Mouse (Mus musculus): ENCODE results near the gene Znrf4.
A peak's percentile ranks its signal among the peaks of the same experiment; 100 is the strongest.
"Not testable (repeated sequence)": the region's sequence is repeated elsewhere in the genome, so short reads cannot be mapped to it uniquely, and the experiment has no call there.

Znrf4 gene

DNA sequence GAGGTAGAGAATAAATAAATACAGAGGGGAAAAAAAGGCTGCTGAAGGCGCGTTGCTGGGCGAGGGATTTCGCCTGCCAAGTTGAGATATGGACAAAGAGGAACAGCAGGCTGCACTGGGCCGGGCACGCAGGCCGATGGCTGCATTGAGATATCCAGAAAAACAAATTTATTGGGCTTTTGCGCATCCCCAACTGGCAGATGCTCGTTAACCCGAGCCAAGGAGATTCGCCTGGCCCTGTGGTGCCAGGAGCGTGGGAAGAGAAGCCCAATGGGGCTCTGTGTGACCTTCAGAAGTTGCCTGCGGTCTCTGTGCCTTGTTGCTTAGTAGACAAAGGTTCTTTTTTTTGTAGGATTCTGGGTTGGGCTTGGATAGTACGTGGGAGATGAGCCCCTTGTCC, 24.0 kb upstream of the Znrf4 start:
- DNase-seq (ENCODE audit: low read depth, low spot score): no peak

DNA sequence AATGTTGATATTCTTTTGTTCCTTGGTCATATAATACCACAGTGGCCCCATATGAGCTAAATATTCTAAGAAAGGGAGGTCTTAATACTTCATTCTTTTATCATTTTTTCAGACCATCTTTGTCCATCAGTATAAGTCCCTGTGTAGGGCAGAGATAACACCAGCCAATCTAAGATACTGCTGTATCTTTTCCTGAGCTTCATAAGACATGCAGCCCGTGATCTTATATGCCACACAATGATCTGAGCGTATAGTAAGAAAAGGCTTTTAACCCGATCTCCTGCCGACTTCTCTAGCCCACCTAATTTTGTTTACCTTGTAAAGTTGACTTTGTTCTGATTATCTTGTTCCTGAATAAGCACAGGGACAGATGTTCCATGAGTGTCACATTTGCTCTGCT, 12.7 kb upstream of the Znrf4 start:
- no peak for DNase-seq (ENCODE audit: low read depth, low spot score)

GRCm38 (mm10) chr17:56522744-56523143, 10.5 kb upstream of the Znrf4 start:
- no peak for DNase-seq (ENCODE audit: low read depth, low spot score)

DNA sequence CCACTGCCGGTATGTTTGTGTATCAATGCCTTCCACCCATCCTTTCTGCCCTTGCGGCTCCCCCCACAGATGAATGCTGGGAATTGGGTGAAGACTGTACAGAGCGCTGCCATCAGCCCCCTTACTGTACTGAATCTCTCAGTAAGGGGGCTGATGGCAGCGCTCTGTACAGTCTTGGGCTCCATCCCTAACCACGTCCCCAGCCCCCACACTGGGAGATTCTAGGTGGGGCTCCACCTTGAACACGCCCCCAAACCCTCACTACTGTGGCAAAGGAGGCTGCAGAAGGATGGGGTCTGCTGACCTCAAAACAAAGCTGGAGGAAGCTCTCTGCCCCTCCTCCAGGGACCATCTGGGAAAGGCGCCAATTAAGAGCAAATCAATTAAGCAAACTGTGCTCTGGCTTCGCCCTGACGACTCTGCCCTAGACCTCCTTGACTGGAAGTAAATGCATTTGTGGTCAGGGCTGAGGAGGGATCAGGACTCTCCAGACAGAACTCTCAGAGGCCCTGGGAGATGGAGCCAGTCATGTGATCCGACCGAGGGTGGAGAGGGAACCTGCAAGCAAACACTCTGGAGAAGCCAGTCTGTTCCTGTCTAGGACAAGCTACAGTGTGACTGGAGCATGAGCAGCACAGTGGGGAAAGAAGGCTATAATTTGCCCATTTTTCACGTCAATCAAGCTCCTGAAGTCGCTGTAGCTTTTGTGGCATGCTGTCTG, 3.6 kb upstream of the Znrf4 start:
- no peak for DNase-seq (ENCODE audit: low read depth, low spot score)

- DNase-seq (ENCODE audit: low read depth, low spot score): no peak
Observed at GRCm38 (mm10) chr17:56514916-56515315, 2.7 kb upstream of the Znrf4 start.

- DNase-seq (ENCODE audit: low read depth, low spot score): no peak
Observed at GRCm38 (mm10) chr17:56514330-56514729, 2.1 kb upstream of the Znrf4 start.

DNA sequence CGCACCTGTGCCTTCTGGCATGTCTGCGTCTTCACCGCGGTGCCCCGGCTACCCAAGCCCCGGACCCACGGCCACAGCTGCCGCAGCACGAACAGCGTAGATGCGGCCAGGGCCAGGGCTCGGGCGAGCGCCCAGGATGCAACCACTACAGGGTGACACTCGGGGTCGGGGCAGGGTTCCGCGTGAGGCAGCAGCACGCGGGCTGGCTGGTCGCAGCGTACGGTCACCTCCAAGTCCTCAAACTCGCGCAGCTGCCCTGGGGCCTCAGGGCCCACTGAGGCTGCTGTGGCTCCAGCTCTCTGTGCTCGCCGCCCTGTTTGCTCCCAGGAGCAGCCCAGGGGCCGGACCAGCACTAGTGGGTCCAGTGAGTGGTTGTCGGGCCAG, 532 bp downstream of the Znrf4 start:
- no peak for DNase-seq (ENCODE audit: low read depth, low spot score)

DNA sequence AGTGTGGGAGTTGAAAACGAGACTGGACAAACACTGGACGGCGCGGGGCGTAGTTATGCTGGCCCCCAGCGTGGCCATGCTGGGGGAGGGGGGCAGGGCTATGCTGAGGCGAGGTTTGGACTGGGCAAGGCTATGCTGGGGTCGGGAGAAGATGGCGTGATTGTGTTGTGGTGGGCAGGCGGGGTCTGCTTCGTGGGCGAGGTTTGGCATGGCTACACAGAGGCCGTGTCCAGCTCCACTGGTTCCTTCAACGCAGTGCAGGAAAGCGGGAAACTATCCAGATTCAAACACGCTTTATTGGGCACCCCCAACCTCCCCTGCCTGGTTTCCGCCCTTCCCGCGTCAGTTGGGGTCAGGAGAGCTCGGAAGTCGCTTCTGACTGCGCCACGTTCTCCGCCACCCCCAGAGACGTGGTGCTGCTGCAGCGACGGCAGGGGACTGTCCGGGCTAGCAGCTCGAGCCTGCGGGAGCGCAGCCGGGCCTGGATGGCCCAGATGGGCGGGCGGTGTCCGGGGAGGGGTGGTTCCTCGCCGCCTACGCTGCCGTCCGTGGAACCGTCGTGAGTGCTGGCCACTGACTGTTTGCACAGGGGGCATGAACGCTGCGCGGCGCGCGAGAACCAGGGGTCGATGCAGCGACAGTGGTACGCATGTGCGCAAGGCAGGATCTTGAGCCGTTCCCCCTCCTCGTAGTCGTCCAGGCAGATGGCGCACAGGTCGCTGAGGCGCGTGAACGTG, 1.1 kb downstream of the Znrf4 start:
- no peak for DNase-seq (ENCODE audit: low read depth, low spot score)

DNA sequence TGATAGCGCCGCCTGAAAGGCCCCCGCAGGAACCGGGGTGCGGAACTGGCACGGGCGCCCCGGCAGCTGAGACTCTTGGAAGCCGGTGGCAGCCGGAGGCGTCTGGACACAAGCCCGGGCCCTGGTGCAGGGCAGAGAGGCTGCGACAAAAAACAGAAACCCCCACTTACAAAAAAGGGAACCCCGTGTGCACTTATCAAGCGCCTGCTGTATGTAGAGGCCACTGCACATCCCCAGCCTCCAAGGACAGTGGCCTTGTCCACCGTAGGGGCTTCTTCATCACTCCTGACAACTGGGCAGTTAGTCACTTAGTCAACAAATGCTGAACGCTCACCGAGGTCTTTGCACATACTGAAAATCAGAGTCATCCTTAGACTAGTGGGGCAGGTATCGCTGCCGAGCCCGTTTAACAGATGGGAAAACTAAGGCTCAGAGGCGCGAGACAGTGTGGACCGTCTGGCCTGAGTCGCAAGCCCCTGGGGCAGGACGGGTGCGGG, 1.7 kb downstream of the Znrf4 start:
- DNase-seq (ENCODE audit: low read depth, low spot score): no peak

DNA sequence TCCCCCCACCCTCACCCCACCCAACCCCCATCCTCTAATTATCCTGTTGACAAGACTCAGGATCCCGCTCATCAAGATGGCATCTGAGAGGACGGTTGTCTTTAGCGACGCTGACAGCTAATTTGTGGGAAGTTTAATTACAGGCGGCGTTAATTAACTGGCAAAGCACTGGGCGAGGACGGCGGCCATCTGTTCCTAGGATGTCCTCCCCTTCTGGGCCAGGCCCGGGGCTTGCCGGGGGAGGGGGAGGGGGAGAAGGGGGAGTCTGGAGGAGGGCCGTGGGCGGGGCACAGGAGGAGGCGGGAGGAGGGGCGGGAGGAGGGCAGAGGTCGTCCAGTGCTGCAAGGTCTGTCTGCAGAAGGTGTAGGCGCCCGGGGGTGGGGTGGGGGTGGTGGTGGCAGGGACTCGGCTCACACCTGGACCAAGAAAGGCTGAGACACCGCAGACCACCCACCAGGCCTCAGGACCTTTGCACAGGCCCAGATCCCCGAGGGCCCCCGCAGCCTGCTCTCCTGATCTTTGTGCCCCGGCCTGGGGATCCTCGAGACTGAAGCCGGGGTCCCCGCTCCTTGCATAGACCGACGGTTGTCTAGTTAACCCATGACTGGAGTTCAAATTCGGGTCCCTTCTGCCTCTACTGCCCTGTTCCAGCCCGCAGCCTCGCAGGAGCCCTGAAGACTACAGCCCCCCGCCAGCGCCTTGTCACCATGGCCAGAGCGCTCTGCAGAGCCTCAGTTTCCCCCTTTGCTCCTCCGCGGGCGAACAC, 2.3 kb downstream of the Znrf4 start:
- no peak for DNase-seq (ENCODE audit: low read depth, low spot score)

GRCm38 (mm10) chr17:56509021-56509640, 3.1 kb downstream of the Znrf4 start:
- DNase-seq (ENCODE audit: low read depth, low spot score): no peak

GRCm38 (mm10) chr17:56507161-56508068, 4.8 kb downstream of the Znrf4 start:
- DNase-seq (ENCODE audit: low read depth, low spot score): peak; percentile 11

GRCm38 (mm10) chr17:56506417-56507065, 5.7 kb downstream of the Znrf4 start:
- no peak for DNase-seq (ENCODE audit: low read depth, low spot score)

DNA sequence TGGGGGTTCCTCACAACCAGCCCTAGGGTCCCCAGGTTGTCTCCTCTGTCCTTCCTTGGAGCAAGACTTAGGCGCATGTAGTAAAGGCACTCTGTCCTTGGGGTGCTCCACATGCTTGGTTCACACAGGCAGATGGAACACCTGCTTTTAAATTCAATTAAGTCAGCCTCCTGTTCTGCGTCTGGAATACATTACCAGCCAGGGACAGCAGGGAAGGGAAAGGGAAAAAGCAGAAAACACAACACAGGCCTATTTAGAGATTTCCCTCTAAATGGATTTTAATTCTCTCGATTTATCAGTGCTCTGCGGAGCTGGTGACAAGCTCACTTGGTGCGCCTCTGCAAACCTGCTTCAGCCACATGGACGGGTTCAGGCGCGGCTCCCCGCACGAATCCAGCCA, 6.8 kb downstream of the Znrf4 start:
- no peak for DNase-seq (ENCODE audit: low read depth, low spot score)

DNA sequence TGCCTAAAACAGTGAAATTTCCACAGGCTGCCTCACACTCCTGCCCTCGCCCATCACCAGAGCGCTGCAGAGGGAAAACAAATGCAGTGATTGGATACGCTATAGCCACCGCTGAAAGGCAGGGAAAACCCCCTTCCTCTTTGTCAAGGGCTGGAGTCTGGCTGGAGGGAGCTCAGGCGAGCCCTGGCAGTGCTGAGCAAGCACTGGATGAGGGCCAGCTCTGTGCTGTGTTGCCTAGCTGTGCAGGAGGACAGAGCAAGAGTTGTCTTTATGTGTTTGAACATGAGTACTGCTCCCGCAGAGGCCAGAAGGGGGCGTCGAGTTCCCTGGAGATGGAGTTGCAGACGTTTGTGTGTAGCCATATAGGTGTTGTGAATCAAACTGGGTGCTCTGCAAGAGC, 9.7 kb downstream of the Znrf4 start:
- DNase-seq (ENCODE audit: low read depth, low spot score): no peak

DNA sequence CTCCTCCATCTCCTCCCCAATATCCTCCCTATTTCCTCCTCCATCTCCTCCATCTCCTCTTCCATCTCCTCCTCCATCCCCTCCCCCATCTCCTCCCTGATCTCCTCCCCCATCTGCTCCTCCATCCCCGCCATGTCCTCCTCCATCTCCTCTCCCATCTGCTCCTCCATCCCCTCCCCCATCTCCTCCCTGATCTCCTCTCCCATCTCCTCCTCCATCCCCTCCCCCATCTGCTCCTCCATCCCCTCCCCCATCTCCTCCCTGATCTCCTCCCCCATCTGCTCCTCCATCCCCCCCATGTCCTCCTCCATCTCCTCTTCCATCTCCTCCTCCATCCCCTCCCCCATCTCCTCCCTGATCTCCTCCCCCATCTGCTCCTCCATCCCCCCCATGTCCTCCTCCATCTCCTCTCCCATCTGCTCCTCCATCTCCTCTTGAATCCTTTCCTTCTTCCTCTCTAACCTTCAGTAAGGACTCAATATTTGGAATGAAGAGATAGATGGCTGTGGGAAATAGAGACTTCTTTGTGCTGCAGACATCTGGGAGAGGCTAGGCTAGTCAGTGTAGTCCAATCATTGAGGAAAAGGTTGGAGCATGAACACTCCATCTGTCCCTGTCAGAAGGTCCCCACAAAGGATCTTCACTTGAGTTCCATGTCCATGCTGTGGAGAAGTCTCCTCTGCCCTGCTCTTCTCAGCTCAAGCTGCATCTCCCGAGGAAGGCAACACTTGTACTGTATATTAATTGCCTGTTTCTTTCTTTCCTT, 10.4 kb downstream of the Znrf4 start:
- DNase-seq (ENCODE audit: low read depth, low spot score): not testable (repeated sequence)

DNA sequence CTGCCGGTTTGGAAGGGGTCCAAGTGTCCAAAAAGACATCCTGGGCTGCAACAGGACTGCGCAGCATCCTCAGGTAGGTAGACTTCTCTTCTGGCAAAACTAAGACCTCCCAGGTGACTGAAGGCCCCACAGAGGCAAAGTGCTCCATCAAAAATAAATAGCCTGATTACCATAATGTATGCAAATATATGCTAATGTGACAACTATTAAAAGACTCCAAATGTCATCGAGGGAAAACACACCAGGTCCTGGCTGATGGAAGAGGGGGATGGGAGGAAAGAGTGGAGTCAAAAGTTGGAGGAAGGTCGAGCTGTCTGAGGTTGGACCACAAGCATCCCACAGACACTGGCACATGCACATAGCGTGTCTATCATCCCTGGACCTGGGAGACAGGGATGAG, 13.0 kb downstream of the Znrf4 start:
- no peak for DNase-seq (ENCODE audit: low read depth, low spot score)

DNA sequence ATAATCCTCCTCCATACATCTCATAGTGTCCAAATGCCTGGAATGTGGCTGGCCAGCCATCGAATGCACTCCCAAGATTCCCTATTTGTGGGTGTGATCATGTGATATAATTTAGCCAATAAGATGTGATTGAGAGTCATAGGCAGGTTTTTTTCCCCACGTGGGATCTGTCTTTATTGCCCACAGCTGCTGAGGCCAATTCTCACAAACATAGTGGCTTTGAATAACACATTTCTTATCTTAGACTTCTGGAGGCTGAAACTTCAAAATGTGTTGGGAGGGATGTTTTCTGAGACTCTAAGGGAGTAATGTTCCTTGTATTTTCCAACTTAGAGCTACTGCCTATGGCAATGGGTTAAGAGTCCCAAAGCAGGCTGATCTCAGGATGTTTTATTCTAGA, 17.8 kb downstream of the Znrf4 start:
- no peak for DNase-seq (ENCODE audit: low read depth, low spot score)

DNA sequence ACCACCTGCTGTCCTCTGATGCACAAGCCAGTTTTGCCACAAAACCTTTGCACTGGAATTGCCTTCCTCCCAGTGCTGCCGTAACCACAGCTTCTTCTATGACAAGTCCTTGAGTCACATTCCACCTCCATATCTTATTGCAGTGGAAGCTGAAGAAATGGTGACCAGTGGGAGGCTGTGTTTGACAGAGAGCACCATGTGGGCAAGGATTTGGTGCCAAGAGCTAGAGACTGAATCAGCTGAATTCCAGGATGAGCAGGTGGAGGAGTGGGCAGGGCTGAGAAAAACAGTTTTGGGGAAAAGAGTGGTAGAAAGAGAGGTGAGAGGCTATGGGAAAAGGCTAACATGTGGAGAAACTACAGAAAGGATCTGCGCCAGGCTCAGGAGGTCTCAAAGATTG, 18.4 kb downstream of the Znrf4 start:
- no peak for DNase-seq (ENCODE audit: low read depth, low spot score)
